Mouse (Mus musculus): ENCODE measurements at regions not wholly inside any gene's neighbourhood (a gene's known extent, or its start where the extent isn't known, plus 50 kb on each side); places are given as distances from the start of the nearest gene placed in this dataset.

DNA sequence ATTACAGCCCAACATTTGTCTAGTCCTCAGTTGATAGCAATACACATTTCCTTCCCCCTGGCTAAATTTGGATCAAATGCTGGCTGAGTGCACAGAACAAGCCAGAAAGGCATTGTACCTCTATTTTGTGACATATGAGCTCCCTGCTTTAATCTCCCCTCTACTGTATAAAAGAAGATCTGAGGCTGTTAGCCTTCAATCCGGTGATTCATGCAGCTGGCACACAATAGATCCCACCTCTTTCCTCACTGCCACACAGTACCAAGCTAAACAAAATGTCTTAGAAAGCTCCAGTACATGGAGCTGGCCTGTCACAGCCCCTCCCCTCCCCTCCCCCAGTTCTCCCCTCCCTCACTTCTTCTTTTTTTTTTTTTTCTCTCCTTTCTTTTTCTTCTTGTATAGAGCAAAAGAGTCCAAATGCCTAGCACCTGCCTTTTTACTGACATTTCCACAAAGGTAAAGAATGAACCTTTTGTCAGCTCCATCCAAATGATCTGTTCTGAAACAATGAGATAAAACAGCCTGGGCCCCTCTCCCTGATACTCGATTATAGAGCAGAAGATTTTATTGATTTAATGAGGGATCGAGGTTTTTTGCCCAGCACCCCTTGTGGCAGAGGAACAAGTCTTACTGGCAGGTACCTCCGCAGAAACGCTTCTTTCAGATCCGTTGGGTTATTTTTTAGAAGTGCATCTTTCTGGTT, 392.0 kb upstream of the Cited2 start:
- Histone ChIP-seq H3K4me1 (ENCODE audit: control insufficient read depth, insufficient read depth, low read length) (peaks cover 22% of the 10 kb centered on the region), H3K4me3 (ENCODE audit: low read length) (peak overlapping the region; percentile 49), H3K27me3 (ENCODE audit: control insufficient read depth, insufficient read depth, low read length) (no peaks in the 10 kb centered on the region), H3K9me3 (replicated peaks; ENCODE audit: control insufficient read depth, low read length) (no peaks in the 10 kb centered on the region), H3K9ac (ENCODE audit: low read length) (peak overlapping the region; percentile 75), H3K27ac (ENCODE audit: low read length) (peak overlapping the region; percentile 79), H3K36me3 (ENCODE audit: control insufficient read depth, insufficient read depth) (no peaks in the 10 kb centered on the region), H3K4me2 (ENCODE audit: low read depth, low read length) (peak overlapping the region; percentile 76)
- WGBS, result 10% methylated on average over 6 of the region's 6 CpGs
- peak; percentile 53; the same call in 1 of the 2 replicates for ATAC-seq (replicated peaks; ENCODE audit: extremely low read depth, insufficient read depth, low FRiP score)

DNA sequence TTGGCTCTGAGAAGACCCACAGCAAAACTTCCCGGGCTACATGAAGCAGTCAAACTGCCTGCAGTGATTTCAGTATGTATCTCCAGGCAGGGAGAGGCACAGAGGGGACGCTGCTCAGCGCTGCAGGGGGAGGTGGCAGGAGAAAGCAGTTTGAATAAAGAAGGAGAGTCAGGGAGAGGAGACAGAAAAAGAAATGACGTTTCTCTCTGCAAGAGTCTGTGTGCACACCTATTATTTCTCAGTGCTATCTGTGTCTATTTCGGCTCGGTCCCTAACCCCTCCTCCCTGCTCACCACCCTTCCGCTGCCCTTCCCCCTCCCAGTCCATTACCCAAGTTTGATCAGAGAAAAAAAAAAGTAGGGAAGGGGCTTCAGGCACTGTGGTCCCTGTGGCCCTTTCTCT, 391.4 kb upstream of the Cited2 start:
- peak; percentile 45; the same call in 1 of the 2 replicates for ATAC-seq (replicated peaks; ENCODE audit: extremely low read depth, insufficient read depth, low FRiP score)
- peak overlapping the region; percentile 79 for H3K27ac ChIP-seq (ENCODE audit: low read length)
- peak overlapping the region; percentile 75 for H3K9ac ChIP-seq (ENCODE audit: low read length)
- H3K9me3 ChIP-seq (replicated peaks; ENCODE audit: control insufficient read depth, low read length), result no peaks in the 10 kb centered on the region
- H3K4me3 ChIP-seq (ENCODE audit: low read length), result peak overlapping the region; percentile 49
- H3K36me3 ChIP-seq (ENCODE audit: control insufficient read depth, insufficient read depth), result no peaks in the 10 kb centered on the region
- H3K4me1 ChIP-seq (ENCODE audit: control insufficient read depth, insufficient read depth, low read length), result peaks cover 22% of the 10 kb centered on the region
- WGBS, result 2% methylated on average over 7 of the region's 7 CpGs
- H3K4me2 ChIP-seq (ENCODE audit: low read depth, low read length), result peak overlapping the region; percentile 76
- H3K27me3 ChIP-seq (ENCODE audit: control insufficient read depth, insufficient read depth, low read length), result no peaks in the 10 kb centered on the region

DNA sequence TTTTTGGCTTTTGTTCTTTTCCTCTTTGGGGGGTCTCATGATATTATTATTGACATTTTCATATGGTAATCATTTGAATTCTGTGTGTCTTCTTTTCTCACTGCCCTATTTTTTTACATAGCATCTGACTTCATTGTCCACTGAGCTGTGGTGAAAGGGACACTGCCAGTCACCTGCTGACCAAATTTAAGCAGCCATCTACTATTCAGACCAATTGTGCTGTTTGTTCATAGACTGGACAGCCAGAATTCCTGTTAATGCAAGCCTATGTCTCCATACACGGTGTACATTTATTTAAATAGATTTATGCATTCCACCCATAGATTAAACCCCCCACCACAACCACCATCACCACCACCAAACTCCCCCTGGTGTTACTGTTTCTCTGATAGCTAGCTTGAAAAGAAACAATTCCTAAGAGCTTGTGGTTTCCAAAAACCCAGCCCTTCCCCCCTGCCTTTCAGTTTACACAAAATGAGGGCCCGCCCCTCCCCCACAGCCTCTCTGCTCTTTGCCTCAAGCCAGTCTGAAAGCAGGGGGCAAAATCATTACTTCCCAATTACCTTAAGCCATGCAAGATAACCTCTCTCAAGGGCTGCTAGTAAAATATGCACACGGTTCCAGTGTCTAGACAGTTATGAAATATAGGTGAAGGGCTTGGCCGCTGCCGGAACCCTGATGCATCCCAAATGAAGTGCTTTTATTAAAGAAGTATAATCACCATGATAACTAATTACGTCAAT, 390.8 kb upstream of the Cited2 start:
- peak overlapping the region; percentile 76 for H3K4me2 ChIP-seq (ENCODE audit: low read depth, low read length)
- no peaks in the 10 kb centered on the region for H3K36me3 ChIP-seq (ENCODE audit: control insufficient read depth, insufficient read depth)
- no peaks in the 10 kb centered on the region for H3K9me3 ChIP-seq (replicated peaks; ENCODE audit: control insufficient read depth, low read length)
- H3K4me1 ChIP-seq (ENCODE audit: control insufficient read depth, insufficient read depth, low read length), result peaks cover 22% of the 10 kb centered on the region
- H3K27me3 ChIP-seq (ENCODE audit: control insufficient read depth, insufficient read depth, low read length), result no peaks in the 10 kb centered on the region
- no peak for ATAC-seq (replicated peaks; ENCODE audit: extremely low read depth, insufficient read depth, low FRiP score)
- H3K4me3 ChIP-seq (ENCODE audit: low read length), result peak overlapping the region; percentile 49
- H3K9ac ChIP-seq (ENCODE audit: low read length), result peak overlapping the region; percentile 75
- no peak overlapping the region; the same call in 1 of the 2 replicates for H3K27ac ChIP-seq (ENCODE audit: low read length)
- 55% methylated on average over 6 of the region's 6 CpGs for WGBS

DNA sequence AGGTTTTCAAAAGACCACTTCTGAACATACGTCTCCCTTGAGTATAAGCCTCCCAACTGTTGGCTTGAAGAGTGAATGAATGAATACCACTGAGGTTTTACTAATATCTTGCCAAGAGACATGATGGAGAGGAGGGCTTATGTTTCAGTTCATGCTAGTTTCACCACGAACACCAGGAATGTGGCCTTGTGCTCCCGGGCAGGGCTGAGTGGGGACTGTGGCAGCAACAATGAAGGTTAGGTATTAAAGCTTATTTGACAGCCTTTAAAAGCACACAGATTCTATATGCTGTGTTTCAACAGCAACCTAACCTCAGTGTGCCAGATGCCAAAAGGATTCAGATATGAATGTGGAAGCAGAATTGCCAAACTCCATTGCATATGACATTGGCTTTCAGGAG, 390.0 kb upstream of the Cited2 start:
- 61% methylated on average over 3 of the region's 3 CpGs for WGBS
- ATAC-seq (replicated peaks; ENCODE audit: extremely low read depth, insufficient read depth, low FRiP score), result no peak
- Histone ChIP-seq H3K4me1 (ENCODE audit: control insufficient read depth, insufficient read depth, low read length) (peaks cover 22% of the 10 kb centered on the region), H3K9me3 (replicated peaks; ENCODE audit: control insufficient read depth, low read length) (no peaks in the 10 kb centered on the region), H3K27ac (ENCODE audit: low read length) (no peak overlapping the region), H3K36me3 (ENCODE audit: control insufficient read depth, insufficient read depth) (no peaks in the 10 kb centered on the region), H3K4me2 (ENCODE audit: low read depth, low read length) (no peak overlapping the region), H3K4me3 (ENCODE audit: low read length) (no peak overlapping the region), H3K27me3 (ENCODE audit: control insufficient read depth, insufficient read depth, low read length) (no peaks in the 10 kb centered on the region), H3K9ac (ENCODE audit: low read length) (no peak overlapping the region)

DNA sequence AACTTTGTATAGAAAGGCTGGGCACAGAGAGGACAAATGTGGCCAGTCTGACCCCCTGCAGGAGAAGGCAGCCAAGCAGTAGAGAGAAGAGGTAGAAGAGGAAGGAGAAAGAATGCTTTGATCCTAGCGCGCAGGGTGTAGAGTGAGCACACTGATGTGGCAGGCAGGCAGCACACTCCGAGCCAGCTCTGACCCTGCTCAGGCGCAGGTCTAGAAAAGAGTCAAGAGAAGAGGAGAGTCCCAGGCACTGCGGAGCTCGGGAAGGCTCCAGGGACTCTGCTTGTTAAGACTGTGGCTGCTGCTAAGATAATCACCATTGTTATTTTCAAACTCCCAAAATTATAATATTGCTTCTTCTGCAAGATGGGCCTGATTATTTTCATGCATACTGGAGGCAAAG, 389.3 kb upstream of the Cited2 start:
- 10% methylated on average over 6 of the region's 6 CpGs for WGBS
- H3K4me3 ChIP-seq (ENCODE audit: low read length), result no peak overlapping the region

DNA sequence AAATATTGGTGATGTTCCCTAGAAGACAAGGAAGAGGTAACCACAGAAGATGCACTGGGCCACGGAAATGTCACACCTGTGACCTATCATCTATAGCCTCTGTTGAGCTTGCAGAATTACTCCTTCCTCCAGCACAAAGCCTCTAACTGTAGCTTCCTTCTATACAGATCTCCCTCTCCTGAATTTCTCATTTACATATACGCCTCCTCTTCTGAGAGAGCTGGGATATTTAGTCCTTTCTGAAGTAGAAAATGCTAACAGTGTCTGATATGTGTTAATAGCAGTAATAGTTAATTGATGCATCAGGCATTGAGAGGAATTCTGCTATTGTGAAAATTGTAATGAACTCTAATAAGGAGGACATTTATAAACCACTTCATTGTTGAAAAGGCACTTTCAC, 385.8 kb upstream of the Cited2 start:
- ATAC-seq (replicated peaks; ENCODE audit: extremely low read depth, insufficient read depth, low FRiP score), result no peak

More for the DNA sequence above, 389.3 kb upstream of the Cited2 start:
- no peaks in the 10 kb centered on the region for H3K36me3 ChIP-seq (ENCODE audit: control insufficient read depth, insufficient read depth)
- H3K27ac ChIP-seq (ENCODE audit: low read length), result 0 out of 2 replicates have a peak overlapping the region, but pooled peaks have one; percentile 7
- no peaks in the 10 kb centered on the region for H3K27me3 ChIP-seq (ENCODE audit: control insufficient read depth, insufficient read depth, low read length)
- no peaks in the 10 kb centered on the region for H3K9me3 ChIP-seq (replicated peaks; ENCODE audit: control insufficient read depth, low read length)
- peaks cover 22% of the 10 kb centered on the region for H3K4me1 ChIP-seq (ENCODE audit: control insufficient read depth, insufficient read depth, low read length)
- ATAC-seq (replicated peaks; ENCODE audit: extremely low read depth, insufficient read depth, low FRiP score), result no peak; the same call in 1 of the 2 replicates
- H3K9ac ChIP-seq (ENCODE audit: low read length), result no peak overlapping the region
- no peak overlapping the region for H3K4me2 ChIP-seq (ENCODE audit: low read depth, low read length)

DNA sequence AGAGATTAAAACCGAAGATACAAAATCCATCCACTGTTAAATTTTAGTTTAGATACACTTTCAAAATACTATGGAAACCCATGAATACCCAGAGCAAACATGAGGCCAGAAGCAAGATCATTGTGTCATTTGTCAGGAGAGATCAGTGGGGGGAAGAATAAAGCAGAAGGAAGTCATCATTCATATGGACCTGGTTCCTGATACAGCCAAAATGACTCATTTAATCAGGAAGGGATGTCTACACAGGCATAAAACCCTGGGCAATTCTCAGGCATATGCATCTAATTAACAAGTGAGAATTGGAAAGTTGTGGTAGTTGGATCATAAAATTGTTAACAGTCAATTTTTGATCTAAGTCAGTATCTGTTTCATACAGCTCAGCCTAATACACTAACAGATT, 379.2 kb upstream of the Cited2 start:
- Histone ChIP-seq H3K4me1 (ENCODE audit: control insufficient read depth, insufficient read depth, low read length) (peaks cover 5% of the 10 kb centered on the region; the same call in 1 of the 2 replicates), H3K4me3 (ENCODE audit: low read length) (no peak overlapping the region), H3K9me3 (replicated peaks; ENCODE audit: control insufficient read depth, low read length) (no peaks in the 10 kb centered on the region), H3K4me2 (ENCODE audit: low read depth, low read length) (no peak overlapping the region), H3K36me3 (ENCODE audit: control insufficient read depth, insufficient read depth) (no peaks in the 10 kb centered on the region), H3K27me3 (ENCODE audit: control insufficient read depth, insufficient read depth, low read length) (no peaks in the 10 kb centered on the region), H3K27ac (ENCODE audit: low read length) (no peak overlapping the region), H3K9ac (ENCODE audit: low read length) (no peak overlapping the region)
- no peak for ATAC-seq (replicated peaks; ENCODE audit: extremely low read depth, insufficient read depth, low FRiP score)
- 89% methylated on average over 1 of the region's 1 CpGs for WGBS

More for the DNA sequence above, 385.8 kb upstream of the Cited2 start:
- Histone ChIP-seq H3K4me1 (ENCODE audit: control insufficient read depth, insufficient read depth, low read length) (peaks cover 2% of the 10 kb centered on the region; the same call in 1 of the 2 replicates), H3K27me3 (ENCODE audit: control insufficient read depth, insufficient read depth, low read length) (no peaks in the 10 kb centered on the region), H3K27ac (ENCODE audit: low read length) (no peak overlapping the region), H3K36me3 (ENCODE audit: control insufficient read depth, insufficient read depth) (no peaks in the 10 kb centered on the region), H3K9ac (ENCODE audit: low read length) (no peak overlapping the region), H3K4me3 (ENCODE audit: low read length) (no peak overlapping the region), H3K9me3 (replicated peaks; ENCODE audit: control insufficient read depth, low read length) (no peaks in the 10 kb centered on the region), H3K4me2 (ENCODE audit: low read depth, low read length) (no peak overlapping the region)
- 90% methylated on average over 2 of the region's 2 CpGs for WGBS

DNA sequence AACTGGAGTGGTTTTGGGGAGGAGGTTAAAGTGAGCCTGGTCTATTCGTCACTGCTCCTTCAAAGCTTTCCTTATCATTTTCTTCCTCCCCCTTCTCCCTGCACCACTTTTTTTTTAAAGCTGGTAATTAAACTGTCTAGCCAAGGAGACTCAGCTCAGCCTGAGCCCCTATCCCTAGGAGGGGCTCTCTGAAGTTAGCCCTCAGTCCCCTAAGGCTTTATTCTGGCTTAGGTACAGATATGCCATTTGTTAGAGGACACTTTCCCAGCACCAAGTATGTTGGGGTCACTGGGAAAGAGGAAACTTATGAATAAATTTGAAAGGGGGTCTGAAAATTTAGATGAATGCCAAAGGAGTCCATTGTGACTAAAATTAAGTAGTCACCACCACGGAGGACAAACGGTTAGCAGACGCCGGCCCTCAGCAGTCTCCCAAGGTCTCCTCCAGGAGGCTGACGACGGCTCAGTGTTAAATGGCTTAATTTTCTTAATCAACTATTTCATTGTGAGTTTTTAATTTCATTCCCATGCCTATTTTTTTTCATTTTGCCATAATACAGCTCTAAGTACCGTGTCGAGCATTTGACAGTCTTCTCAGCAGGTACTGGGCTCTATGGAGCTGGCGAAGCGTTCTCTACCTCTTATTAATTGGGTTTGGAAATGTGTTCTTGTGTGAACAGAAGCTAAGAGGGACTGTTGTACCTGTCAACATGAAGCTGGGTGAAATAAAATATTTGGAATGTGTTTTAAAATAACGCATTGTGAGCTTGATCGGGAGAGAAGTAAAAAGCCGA, 370.6 kb upstream of the Cited2 start:
- ATAC-seq (replicated peaks; ENCODE audit: extremely low read depth, insufficient read depth, low FRiP score), result no peak
- Histone ChIP-seq H3K4me2 (ENCODE audit: low read depth, low read length) (no peak overlapping the region), H3K4me1 (ENCODE audit: control insufficient read depth, insufficient read depth, low read length) (peaks cover 8% of the 10 kb centered on the region), H3K9ac (ENCODE audit: low read length) (no peak overlapping the region), H3K4me3 (ENCODE audit: low read length) (no peak overlapping the region), H3K36me3 (ENCODE audit: control insufficient read depth, insufficient read depth) (no peaks in the 10 kb centered on the region), H3K27me3 (ENCODE audit: control insufficient read depth, insufficient read depth, low read length) (no peaks in the 10 kb centered on the region), H3K27ac (ENCODE audit: low read length) (no peak overlapping the region), H3K9me3 (replicated peaks; ENCODE audit: control insufficient read depth, low read length) (no peaks in the 10 kb centered on the region)
- 88% methylated on average over 14 of the region's 14 CpGs for WGBS
